Mouse (Mus musculus): ENCODE data around the gene Fam120b.
"Not testable (repeated sequence)": the region's sequence is repeated elsewhere in the genome, so short reads cannot be mapped to it uniquely, and the experiment has no call there.

Gene Fam120b

GRCm38 (mm10) chr17:15431021-15431514 is 35.1 kb downstream of the Fam120b start:
- DNase-seq (ENCODE audit: low read depth in 1 of 2, low spot score in 2 of 2) = no peak

- no peak for DNase-seq (ENCODE audit: low read depth in 1 of 2, low spot score in 2 of 2)
Measured at GRCm38 (mm10) chr17:15431551-15431950, 35.5 kb downstream of the Fam120b start.

- no peak for DNase-seq (ENCODE audit: low read depth in 1 of 2, low spot score in 2 of 2)
Measured at GRCm38 (mm10) chr17:15432036-15432435, 36.0 kb downstream of the Fam120b start.

DNA sequence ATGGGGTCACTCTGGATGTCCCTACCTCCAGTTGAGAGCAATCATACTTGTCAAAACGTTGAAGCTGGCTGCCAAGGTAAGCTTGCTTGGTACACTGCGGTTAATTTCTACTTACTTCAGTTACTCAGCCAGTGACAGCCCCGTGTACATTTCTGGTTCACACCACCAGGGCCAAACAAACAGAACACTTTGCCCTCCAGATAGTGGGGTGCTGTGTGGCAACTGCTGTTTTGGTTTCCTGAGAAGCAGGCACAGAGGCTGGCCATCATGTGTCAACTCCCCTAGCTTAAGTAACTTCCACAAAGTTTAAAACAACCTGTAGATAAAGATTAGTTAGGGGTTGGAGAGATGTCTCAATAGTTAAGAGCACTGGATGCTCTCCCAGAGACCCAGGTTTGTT is 38.7 kb downstream of the Fam120b start:
- no peak for DNase-seq (ENCODE audit: low read depth in 1 of 2, low spot score in 2 of 2)

- DNase-seq (ENCODE audit: low read depth in 1 of 2, low spot score in 2 of 2) = no peak
Measured at GRCm38 (mm10) chr17:15440067-15440462, 44.1 kb downstream of the Fam120b start.

- no peak for DNase-seq (ENCODE audit: low read depth in 1 of 2, low spot score in 2 of 2)
Measured at GRCm38 (mm10) chr17:15440463-15441121, 44.6 kb downstream of the Fam120b start.

DNA sequence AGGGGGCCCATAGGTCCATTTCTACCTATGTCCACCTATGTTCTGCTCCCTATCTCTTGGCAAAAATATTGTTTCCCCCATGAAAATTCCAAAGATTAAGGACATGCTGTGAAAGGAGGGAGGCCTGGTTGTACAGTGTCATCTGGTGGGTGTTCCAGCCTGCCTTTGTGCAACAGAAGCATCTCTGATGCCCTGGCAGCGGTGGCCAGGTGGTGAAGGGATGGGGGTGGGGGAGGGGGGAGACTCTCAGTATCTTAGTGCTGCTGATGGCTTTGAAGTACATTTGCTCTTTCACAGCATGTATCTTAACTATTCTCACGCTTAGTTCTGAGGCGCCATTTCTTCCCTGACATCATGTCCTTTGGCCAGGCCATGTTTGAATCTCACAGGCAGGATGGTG is 49.4 kb downstream of the Fam120b start:
- no peak for DNase-seq (ENCODE audit: low read depth in 1 of 2, low spot score in 2 of 2)

GRCm38 (mm10) chr17:15447831-15448230 is 51.8 kb downstream of the Fam120b start:
- DNase-seq (ENCODE audit: low read depth in 1 of 2, low spot score in 2 of 2) = no peak

- not testable (repeated sequence) for DNase-seq (ENCODE audit: low read depth in 1 of 2, low spot score in 2 of 2)
Measured at GRCm38 (mm10) chr17:15449144-15449543, 53.1 kb downstream of the Fam120b start.

GRCm38 (mm10) chr17:15449606-15450005 is 53.6 kb downstream of the Fam120b start:
- no peak for DNase-seq (ENCODE audit: low read depth in 1 of 2, low spot score in 2 of 2)

DNA sequence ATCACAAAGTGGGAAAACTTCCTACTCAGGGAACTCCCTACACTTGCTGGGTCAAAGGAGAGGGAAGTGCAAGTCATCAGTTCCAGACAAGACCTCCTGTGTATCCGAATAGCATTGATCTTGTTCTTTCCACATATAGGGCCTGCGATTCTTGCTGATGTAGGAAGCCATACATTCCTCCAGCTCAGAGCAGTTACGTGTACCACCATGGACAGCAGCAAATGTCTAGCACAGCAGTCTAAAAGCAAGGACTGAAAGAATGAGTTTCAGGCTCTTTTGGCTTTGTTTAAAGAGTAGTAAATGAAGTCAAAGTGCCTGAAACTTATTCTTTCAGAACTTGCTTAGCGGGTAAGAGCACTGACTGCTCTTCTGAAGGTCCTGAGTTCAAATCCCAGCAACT is 59.2 kb downstream of the Fam120b start:
- no peak for DNase-seq (ENCODE audit: low read depth in 1 of 2, low spot score in 2 of 2)

DNA sequence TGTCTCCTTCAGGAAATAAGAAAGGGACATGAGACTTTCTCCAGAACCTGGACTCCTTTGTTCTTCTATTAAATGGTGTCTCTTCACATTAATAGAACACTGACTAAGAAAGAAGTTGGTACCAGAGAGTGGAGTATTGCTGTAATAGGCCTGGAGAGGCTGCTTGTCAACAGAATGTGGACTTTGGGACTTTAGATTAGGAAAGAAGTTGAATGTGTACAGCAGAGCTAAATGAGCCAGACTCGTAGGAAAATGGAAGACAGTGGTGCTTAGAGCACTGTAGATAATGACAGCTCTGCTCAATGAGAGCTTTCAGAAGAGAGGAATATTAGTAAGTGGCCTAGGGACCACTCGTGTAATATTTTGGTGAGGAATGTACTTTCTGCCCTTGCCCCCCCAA is 60.6 kb downstream of the Fam120b start:
- no peak for DNase-seq (ENCODE audit: low read depth in 1 of 2, low spot score in 2 of 2)

DNA sequence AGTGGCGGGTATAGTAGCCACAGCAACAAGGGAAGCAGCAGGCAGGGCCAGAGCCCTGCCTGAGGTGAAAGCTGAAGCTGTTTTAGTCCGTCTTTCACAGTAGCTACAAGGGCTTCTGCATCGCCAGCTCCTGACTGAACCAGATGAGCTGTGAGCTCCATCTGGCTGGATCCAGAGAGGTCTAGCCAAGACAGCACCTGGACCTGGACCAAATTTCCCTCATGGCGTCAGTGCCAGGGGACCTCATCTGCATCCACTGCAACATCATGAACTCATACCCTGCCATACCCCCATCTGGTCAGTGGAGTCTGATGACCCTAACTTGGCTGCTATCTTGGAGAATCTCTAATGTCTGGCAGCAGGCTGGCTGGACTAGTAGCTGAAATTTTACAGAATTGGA is 63.8 kb downstream of the Fam120b start:
- DNase-seq (ENCODE audit: low read depth in 1 of 2, low spot score in 2 of 2) = no peak

DNA sequence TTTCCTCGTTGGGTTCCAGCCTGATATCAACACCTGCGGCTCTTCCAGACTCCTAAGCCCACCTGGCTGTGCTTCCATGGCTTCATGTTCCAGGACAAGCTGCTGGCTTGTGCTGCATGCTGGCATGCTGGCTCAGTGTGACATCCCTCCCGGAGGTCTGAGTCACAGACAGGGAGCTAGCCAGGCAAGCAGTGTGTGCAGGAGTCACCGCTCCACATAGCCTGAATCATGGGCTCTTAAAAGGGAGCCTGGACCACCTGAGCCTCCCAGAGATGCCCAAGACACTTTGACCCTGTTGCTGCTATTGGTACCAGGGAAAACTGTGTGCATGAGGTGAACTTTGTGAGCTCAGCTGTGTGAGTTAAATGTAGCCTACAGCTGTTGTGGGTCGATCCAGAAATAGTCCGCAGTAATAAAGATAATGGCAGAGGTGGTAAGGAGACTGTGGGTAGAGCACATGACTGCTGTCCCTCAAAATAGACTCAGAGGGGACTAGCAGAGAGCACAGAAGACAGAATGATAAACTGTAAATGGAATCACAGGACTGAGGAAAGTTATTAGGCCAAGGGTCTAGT is 66.0 kb downstream of the Fam120b start:
- DNase-seq (ENCODE audit: low read depth in 1 of 2, low spot score in 2 of 2) = no peak

DNA sequence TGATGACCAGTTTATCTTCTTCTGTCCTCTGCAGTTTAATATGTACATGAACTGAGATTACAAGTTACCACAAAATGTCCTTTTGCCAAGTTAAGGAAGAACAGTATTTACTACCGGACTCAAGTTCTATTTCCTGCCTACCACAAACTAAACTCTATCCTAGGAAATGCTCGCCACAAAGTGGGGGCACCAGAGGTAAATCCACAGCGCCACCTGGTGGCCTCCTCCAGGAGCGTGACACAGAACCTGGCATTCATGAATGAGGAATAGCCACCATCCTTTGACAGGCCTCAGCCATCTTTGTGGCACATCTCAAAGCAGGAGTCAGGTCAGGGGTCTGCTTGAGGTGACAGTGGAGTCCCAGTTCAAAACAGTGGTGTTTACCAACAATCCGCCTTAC is 71.7 kb downstream of the Fam120b start:
- peak; percentile 6 to 21 for DNase-seq (ENCODE audit: low read depth in 1 of 2, low spot score in 2 of 2)

- no peak for DNase-seq (ENCODE audit: low read depth in 1 of 2, low spot score in 2 of 2)
Measured at GRCm38 (mm10) chr17:15472671-15473070, 76.7 kb downstream of the Fam120b start.
